Mouse (Mus musculus) lung, postnatal 0 days (tissue): ENCODE measurements around the gene Tmem209. TPM values are rescaled to one million over a fixed set of nuclear protein-coding genes. Genes with fewer than 3 reads are reported as not detected.
A peak's percentile ranks its signal among the peaks of the same experiment; 100 is the strongest.

Source experiments
- ATAC-seq: fragments of 200-750 bp; cut with Nextera tagmentation; 2 replicates; pipeline ENCODE4 v1.8.0; 2017; ENCODE audit warnings: moderate library complexity
- DNase-seq: peaks from one replicate; pipeline ENCODE4 v3.0.0-alpha.2; 2016; ENCODE audit warnings: low spot score
- H3K27ac ChIP-seq: fragments of 300-500 bp; sonication (generic); 2 replicates; pipeline ENCODE4 v1.5.1; 2014; ENCODE audit warnings: antibody characterized with exemption, mild to moderate bottlenecking, low read length, mixed read lengths
- H3K27me3 ChIP-seq: fragments of 300-500 bp; sonication (generic); replicated peaks from 2 replicates; pipeline ENCODE4 v1.6.1; 2014; ENCODE audit warnings: low read length, mixed read lengths; ENCODE audit not compliant: insufficient read depth
- H3K36me3 ChIP-seq: fragments of 300-500 bp; sonication (generic); 2 replicates; pipeline ENCODE4 v1.6.1; 2014; ENCODE audit warnings: low read length, mixed read lengths; ENCODE audit not compliant: insufficient read depth
- H3K4me1 ChIP-seq: fragments of 300-500 bp; sonication (generic); 2 replicates; pipeline ENCODE4 v1.6.1; 2014; ENCODE audit warnings: antibody characterized with exemption, low read depth, low read length, mixed read lengths; ENCODE audit not compliant: insufficient read depth
- H3K4me2 ChIP-seq: fragments of 300-500 bp; sonication (generic); replicated peaks from 2 replicates; pipeline ENCODE4 v1.6.1; 2014; ENCODE audit warnings: low read depth, mild to moderate bottlenecking, low read length, moderate library complexity, mixed read lengths
- H3K4me3 ChIP-seq: fragments of 300-500 bp; sonication (generic); 2 replicates; pipeline ENCODE4 v1.5.1; 2014; ENCODE audit warnings: low read depth, low read length
- H3K9ac ChIP-seq: fragments of 300-500 bp; sonication (generic); replicated peaks from 2 replicates; pipeline ENCODE4 v1.6.1; 2014; ENCODE audit warnings: low read depth, mild to moderate bottlenecking
- H3K9me3 ChIP-seq: fragments of 300-500 bp; sonication (generic); 2 replicates; pipeline ENCODE4 v1.6.1; 2016; ENCODE audit warnings: low read length, mixed read lengths
- CTCF ChIP-seq: IDR thresholded peaks from 2 replicates; pipeline ENCODE4 v1.5.1; 2016; ENCODE audit warnings: antibody characterized with exemption, mild to moderate bottlenecking
- EP300 ChIP-seq: IDR thresholded peaks from 2 replicates; pipeline ENCODE4 v1.6.1; 2016; ENCODE audit warnings: antibody characterized with exemption, mild to moderate bottlenecking, control low read depth
- WGBS: fragments of 180-500 bp; shearing (Covaris S2); extraction: QIAGEN DNeasy Blood & Tissue Kit; methylation state at CpG from one replicate; pipeline ENCODE4 v1.1.7; 2014; 5-methylcytosine and 5-hydroxymethylcytosine counted together
- polyA plus RNA-seq: library from polyadenylated mRNA; unstranded; fragments of >200 nt; fragmentation: Nextera tagmentation; extraction: Ambion mirVana; gene quantifications from 2 replicates; pipeline ENCODE4 v1.2.1, GENCODE M21; 2015

Gene Tmem209
- polyA plus RNA-seq, result 14.6 TPM in 2 replicates

DNA sequence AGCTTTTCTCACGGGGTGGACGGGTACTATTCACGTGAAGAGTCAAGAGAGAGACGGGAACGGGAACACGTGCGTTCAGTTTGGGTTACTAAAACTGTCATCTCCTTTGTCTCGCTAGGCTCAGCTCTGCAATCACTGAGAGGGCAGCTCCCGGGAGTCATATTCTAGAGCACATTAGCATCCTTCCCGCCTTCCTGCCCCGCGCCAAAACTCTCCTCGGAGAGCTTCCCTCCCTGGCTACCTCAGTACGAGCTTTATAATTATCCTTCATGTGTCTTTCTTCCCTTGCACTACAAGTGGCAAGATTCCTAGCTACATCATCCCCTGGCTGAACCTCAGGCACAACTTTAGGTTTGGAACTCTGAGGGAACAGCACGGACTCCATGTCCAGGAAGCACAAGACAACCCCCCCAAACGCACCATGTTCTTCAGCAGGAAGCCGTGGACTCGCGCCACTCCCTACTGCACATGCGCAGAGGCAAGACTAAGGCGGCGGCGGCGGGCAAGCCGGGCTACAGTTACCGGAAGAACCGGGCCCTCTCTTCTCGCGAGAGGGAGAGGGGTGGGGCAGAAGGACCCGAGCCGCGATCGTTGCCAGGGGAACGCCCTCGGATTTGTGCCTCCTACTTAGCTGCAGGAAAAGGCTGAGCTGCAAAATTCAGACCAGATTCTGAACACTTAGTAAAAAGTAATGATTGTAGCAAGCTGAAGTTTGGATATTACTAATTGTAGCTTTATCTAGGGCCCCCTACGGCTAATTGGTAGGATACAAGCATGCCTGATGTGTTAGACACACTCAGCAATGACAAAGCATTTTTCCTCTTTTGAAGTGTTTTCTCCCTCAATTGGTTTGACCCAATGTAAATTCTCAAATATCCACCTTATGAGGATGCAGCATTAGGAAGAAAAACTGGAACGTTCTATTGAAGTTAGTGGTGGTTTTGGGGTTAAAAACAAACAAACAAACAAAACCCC lies at the start of gene Tmem209, which contains the start of gene Ssmem1:
Gene Tmem209 (minus strand): TSS at position 519 of the 975 bp plus-strand sequence.
Gene Ssmem1 (plus strand): TSS at position 585 of the 975 bp plus-strand sequence.
- H3K9me3 ChIP-seq, result no peaks in the 10 kb centered on the region
- H3K9ac ChIP-seq, result peak within 1 kb of the TSS; percentile 60
- ATAC-seq (peak; percentile 100), DNase-seq (peak; percentile 99)
- H3K4me1 ChIP-seq, result 0 out of 2 replicates have a peak, but pooled peaks cover 4% of the 10 kb centered on the region
- H3K4me3 ChIP-seq, result peak within 1 kb of the TSS; percentile 59
- TF ChIP-seq EP300 (peak; percentile 94), CTCF (no peak)
- peak within 1 kb of the TSS; percentile 92 for H3K27ac ChIP-seq
- under 1% methylated on average over 37 of the region's 37 CpGs for WGBS
- peak within 1 kb of the TSS; percentile 66 for H3K4me2 ChIP-seq
- no peaks in the 10 kb centered on the region; the same call in 1 of the 2 replicates for H3K36me3 ChIP-seq
- H3K27me3 ChIP-seq, result no peaks in the 10 kb centered on the region

DNA sequence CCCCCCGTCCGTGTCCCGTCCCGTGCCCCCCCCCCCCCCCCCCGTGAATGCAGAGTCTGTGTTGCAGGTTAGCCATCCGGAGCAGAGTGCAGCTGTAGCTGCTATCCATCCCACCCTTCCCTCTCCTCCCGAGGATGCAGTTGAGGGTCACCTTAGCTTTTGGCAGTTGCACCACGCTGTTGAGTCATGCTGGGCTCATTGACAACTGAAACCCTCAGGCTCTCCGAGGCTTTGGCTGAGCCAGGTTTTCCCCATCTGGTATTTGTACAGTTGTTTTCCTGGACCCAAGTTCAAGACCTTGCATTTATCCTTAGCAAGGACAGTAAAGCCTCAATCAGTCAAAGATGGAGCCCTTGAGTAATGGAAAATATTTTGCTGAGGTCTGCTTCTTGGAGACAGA lies 46.5 kb upstream of the Tmem209 start:
- no peak overlapping the region for H3K4me2 ChIP-seq
- no peaks in the 10 kb centered on the region for H3K4me1 ChIP-seq
- no peak for TF ChIP-seq EP300
- TF ChIP-seq CTCF, result no peak
- 20% methylated on average over 4 of the region's 9 CpGs for WGBS
- no peaks in the 10 kb centered on the region for H3K27me3 ChIP-seq
- no peak overlapping the region for H3K4me3 ChIP-seq
- no peak for ATAC-seq
- no peak overlapping the region for H3K9ac ChIP-seq
- no peak overlapping the region for H3K27ac ChIP-seq
- no peaks in the 10 kb centered on the region for H3K36me3 ChIP-seq
- DNase-seq, result peak; percentile 39
- H3K9me3 ChIP-seq, result no peaks in the 10 kb centered on the region

DNA sequence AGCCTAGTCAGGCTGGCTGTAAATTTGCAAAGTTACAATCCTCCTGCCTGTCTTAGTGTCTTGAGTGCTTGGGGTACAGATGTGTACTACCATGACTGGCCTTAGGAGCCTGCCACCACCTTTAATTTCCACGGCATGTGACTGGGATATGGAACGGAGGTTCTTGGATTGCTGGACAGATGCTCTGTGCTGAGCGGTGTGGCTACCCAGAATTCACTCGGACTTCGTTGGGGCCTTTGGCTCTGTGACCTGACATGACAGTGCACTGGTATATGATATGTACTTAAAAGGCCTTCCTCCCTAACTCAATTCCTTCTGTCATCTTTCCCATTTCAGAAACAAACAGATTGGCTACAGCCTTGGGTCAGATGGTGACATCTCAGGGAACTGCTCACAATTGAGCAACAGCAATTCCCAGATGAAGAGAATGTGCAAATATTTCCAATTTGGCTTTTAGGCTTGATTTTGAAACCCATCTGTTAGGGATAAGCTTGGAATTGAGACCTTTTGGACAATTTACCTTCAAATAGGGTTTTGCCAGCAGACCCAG lies 45.1 kb upstream of the Tmem209 start:
- Histone ChIP-seq H3K9ac (no peak overlapping the region), H3K27me3 (no peaks in the 10 kb centered on the region), H3K4me1 (no peaks in the 10 kb centered on the region), H3K4me3 (no peak overlapping the region), H3K36me3 (no peaks in the 10 kb centered on the region), H3K27ac (no peak overlapping the region), H3K4me2 (no peak overlapping the region), H3K9me3 (no peaks in the 10 kb centered on the region)
- 83% methylated on average over 5 of the region's 5 CpGs for WGBS
- TF ChIP-seq EP300 (no peak), CTCF (no peak)
- peak; percentile 35; the same call in 1 of the 2 replicates for ATAC-seq
- DNase-seq, result peak; percentile 61

DNA sequence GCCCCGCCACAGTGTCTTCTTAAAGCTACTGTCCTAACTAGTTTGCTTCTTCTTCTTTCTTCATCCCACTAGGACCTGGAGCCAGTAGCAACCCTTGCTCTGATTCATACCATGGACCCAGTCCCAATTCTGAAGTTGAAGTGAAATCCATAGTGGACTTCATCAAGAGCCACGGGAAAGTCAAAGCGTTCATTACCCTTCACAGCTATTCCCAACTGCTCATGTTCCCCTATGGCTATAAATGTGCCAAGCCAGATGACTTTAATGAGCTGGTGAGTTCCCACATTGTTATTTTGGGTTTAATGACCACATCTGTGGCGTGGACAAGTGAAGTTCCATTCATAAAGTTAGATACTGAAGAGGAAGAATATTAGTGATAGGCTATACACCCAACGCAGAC lies 44.5 kb upstream of the Tmem209 start:
- Histone ChIP-seq H3K4me3 (no peak overlapping the region), H3K4me1 (no peaks in the 10 kb centered on the region), H3K27me3 (no peaks in the 10 kb centered on the region), H3K36me3 (no peaks in the 10 kb centered on the region), H3K9me3 (no peaks in the 10 kb centered on the region), H3K4me2 (no peak overlapping the region), H3K9ac (no peak overlapping the region), H3K27ac (no peak overlapping the region)
- no peak for DNase-seq
- ATAC-seq, result no peak
- WGBS, result 92% methylated on average over 5 of the region's 5 CpGs
- TF ChIP-seq EP300 (no peak), CTCF (no peak)

DNA sequence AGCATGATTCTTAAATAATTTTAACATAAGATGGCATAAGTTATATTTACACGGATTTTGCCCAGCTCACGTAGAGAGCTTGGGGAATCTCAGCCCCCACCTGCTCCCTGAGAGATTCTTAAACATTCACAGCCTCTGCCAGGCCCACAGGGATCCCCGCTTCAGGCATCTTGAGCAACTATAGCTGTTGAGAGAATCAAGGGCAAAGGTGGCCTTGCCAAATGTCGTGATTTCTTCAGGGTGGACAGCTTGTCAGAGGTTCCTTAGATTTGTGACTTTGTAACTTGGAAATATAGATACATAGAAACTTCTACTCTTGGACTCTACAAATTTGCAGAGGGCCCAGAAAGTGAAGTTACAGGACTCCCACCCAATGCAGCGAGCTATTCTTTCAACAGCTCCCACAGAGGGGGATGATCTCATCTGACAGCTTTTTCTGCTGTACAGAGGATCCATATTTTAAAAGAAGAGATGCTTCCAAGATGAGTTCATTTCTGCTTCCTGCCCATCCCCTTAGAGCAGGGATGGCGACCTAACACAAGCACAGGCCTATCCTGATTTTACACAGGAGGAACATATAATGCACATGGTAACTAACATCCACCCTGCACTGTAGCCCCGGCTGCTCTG lies 43.9 kb upstream of the Tmem209 start:
- TF ChIP-seq CTCF (no peak), EP300 (no peak)
- Histone ChIP-seq H3K27me3 (no peaks in the 10 kb centered on the region), H3K4me3 (no peak overlapping the region), H3K4me1 (no peaks in the 10 kb centered on the region), H3K4me2 (no peak overlapping the region), H3K36me3 (no peaks in the 10 kb centered on the region), H3K9ac (no peak overlapping the region), H3K27ac (no peak overlapping the region), H3K9me3 (no peaks in the 10 kb centered on the region)
- DNase-seq (no peak), ATAC-seq (no peak)
- WGBS, result 61% methylated on average over 7 of the region's 7 CpGs

DNA sequence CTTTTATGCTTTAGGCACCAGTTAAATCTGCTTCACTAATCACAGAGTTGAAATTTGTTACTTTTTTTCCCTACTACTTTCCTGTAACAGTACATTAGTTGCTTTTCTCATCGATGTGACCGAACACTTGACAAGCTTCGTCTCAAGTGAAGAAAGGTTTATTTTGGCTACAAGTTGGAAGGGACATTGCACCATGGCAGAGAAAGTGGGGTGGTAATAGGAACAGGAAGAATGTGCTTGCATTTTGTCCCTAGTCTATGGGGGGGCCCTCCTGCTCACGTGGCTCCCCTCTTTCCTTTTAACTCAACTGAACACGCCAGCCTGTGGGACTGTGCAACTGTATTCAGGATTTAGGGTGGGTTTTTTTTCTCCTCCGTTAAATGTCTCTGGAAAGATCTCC lies 43.0 kb upstream of the Tmem209 start:
- 41% methylated on average over 6 of the region's 6 CpGs for WGBS
- no peak overlapping the region for H3K9ac ChIP-seq
- no peaks in the 10 kb centered on the region for H3K27me3 ChIP-seq
- no peak overlapping the region for H3K4me3 ChIP-seq
- ATAC-seq (peak; percentile 18; the same call in 1 of the 2 replicates), DNase-seq (no peak)
- TF ChIP-seq CTCF, result no peak
- no peak for TF ChIP-seq EP300
- H3K36me3 ChIP-seq, result no peaks in the 10 kb centered on the region
- no peaks in the 10 kb centered on the region for H3K9me3 ChIP-seq
- H3K27ac ChIP-seq, result no peak overlapping the region
- no peaks in the 10 kb centered on the region for H3K4me1 ChIP-seq
- no peak overlapping the region; the same call in 1 of the 2 replicates for H3K4me2 ChIP-seq
